Mouse (Mus musculus): ENCODE measurements around the gene Dcaf7.

DNA sequence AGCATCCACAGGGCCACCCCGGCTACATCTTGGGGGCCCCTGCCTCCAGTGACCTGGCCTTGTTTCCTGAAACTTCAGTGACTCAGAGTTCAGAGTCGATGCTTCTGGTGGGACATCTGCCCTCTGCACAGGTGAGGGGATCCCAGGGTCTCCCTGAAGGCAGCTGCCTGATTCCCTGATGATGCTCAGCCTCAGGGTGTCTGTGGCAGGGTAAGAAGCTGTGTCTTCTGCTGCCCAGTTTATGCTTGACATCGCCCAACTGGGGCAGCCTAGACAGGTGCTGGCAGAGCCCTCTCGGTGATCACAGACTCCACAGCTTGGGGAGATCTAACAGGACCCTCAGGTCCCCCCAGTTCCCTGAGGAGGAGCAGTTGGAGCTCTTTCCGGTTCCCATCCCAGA is 9.1 kb upstream of the Dcaf7 start:
- TF ChIP-seq HCFC1 (IDR thresholded peaks at IDR 0.05; ENCODE audit: borderline replicate concordance, insufficient read depth, low read length) (no peak), CHD2 (IDR thresholded peaks at IDR 0.05; ENCODE audit: low read depth, low read length) (no peak)
